Mouse (Mus musculus) bone marrow, adult 2 months (tissue): Measurements from ENCODE around the gene Coq8b. TPM values are rescaled to one million over a fixed set of nuclear protein-coding genes. Genes with fewer than 3 reads are reported as not detected.

ENCODE experiments used
- H3K27ac ChIP-seq: fragments of 200-500 bp; 2 replicates; pipeline ENCODE4 v1.5.1; 2012; ENCODE audit warnings: low read depth, mild to moderate bottlenecking, control low read depth, inconsistent platforms, low read length; ENCODE audit not compliant: control insufficient read depth, poor library complexity, insufficient read depth
- H3K4me1 ChIP-seq: fragments of 200-500 bp; 2 replicates; pipeline ENCODE4 v1.6.1; 2011; ENCODE audit warnings: low read length; ENCODE audit not compliant: control insufficient read depth, insufficient read depth
- H3K4me3 ChIP-seq: fragments of 200-500 bp; replicated peaks from 2 replicates; pipeline ENCODE3; 2011; ENCODE audit warnings: mild to moderate bottlenecking, low read depth, low read length, control low read depth; ENCODE audit not compliant: control insufficient read depth
- CTCF ChIP-seq: fragments of 200-500 bp; IDR thresholded peaks from 2 replicates; pipeline ENCODE4 v1.5.1; 2011; ENCODE audit warnings: low read length, control low read depth; ENCODE audit not compliant: control insufficient read depth, insufficient read depth
- POLR2A ChIP-seq: fragments of 200-500 bp; IDR thresholded peaks from 2 replicates; pipeline ENCODE4 v1.6.1; 2011; ENCODE audit warnings: low read depth, mild to moderate bottlenecking, control low read depth, low read length, borderline replicate concordance; ENCODE audit not compliant: control insufficient read depth
- WGBS: fragments of 180-500 bp; shearing (Covaris S2); methylation state at CpG from one replicate; pipeline ENCODE4 v1.1.7; 2018; 5-methylcytosine and 5-hydroxymethylcytosine counted together
- polyA plus RNA-seq: library from polyadenylated mRNA; stranded (reverse); fragments of >200 nt; gene quantifications from 2 replicates; pipeline ENCODE4 v1.2.4, GENCODE M21; 2011; ENCODE audit warnings: low replicate concordance; ENCODE audit not compliant: missing spikeins, insufficient read depth, insufficient read length

Gene Coq8b
- 12.2 and 17.3 TPM in 2 replicates for polyA plus RNA-seq

- under 1% methylated on average over 25 of the region's 25 CpGs for WGBS
- Histone ChIP-seq H3K27ac (no peak within 1 kb of the TSS), H3K4me1 (no peaks in the 10 kb centered on the region), H3K4me3 (peak within 1 kb of the TSS; percentile 80)
- TF ChIP-seq POLR2A (no peak; the same call in 1 of the 2 replicates), CTCF (no peak)
Measured at GRCm38 (mm10) chr7:27232781-27233281, at the start of gene Coq8b. TSS of gene Coq8b (plus strand) at chr7:27233023.

GRCm38 (mm10) chr7:27184964-27185363 lies 47.9 kb upstream of the Coq8b start:
- H3K4me1 ChIP-seq, result no peaks in the 10 kb centered on the region
- 54% methylated on average over 3 of the region's 3 CpGs for WGBS
- TF ChIP-seq CTCF (peak; percentile 85), POLR2A (no peak)
- H3K27ac ChIP-seq, result no peak overlapping the region
- H3K4me3 ChIP-seq, result no peak overlapping the region

- no peak overlapping the region for H3K4me3 ChIP-seq
- no peaks in the 10 kb centered on the region for H3K4me1 ChIP-seq
- TF ChIP-seq CTCF (no peak), POLR2A (no peak)
- H3K27ac ChIP-seq, result no peak overlapping the region
- WGBS, result 79% methylated on average over 5 of the region's 5 CpGs
Measured at GRCm38 (mm10) chr7:27185986-27186385, 46.8 kb upstream of the Coq8b start.

GRCm38 (mm10) chr7:27189271-27189931 lies 43.4 kb upstream of the Coq8b start:
- Histone ChIP-seq H3K4me3 (no peak overlapping the region), H3K4me1 (no peaks in the 10 kb centered on the region), H3K27ac (no peak overlapping the region)
- 92% methylated on average over 10 of the region's 10 CpGs for WGBS
- TF ChIP-seq CTCF (peak; percentile 32; the same call in 1 of the 2 replicates), POLR2A (no peak)

- Histone ChIP-seq H3K4me3 (no peak overlapping the region), H3K4me1 (peaks cover 3% of the 10 kb centered on the region; the same call in 1 of the 2 replicates), H3K27ac (no peak overlapping the region)
- WGBS, result 78% methylated on average over 5 of the region's 5 CpGs
- no peak for TF ChIP-seq POLR2A
- no peak for TF ChIP-seq CTCF
Measured at GRCm38 (mm10) chr7:27192434-27192833, 40.4 kb upstream of the Coq8b start.

GRCm38 (mm10) chr7:27193731-27194130 lies 39.1 kb upstream of the Coq8b start:
- TF ChIP-seq CTCF, result no peak
- no peak for TF ChIP-seq POLR2A
- Histone ChIP-seq H3K27ac (no peak overlapping the region), H3K4me1 (peaks cover 3% of the 10 kb centered on the region; the same call in 1 of the 2 replicates), H3K4me3 (no peak overlapping the region)
- WGBS, result 69% methylated on average over 4 of the region's 4 CpGs

GRCm38 (mm10) chr7:27195681-27196611 lies 36.9 kb upstream of the Coq8b start, which contains the start of the genes BC024978 and Snrpa:
TSS of gene BC024978 (plus strand) at chr7:27195781.
TSS of gene Snrpa (minus strand) at chr7:27196271.
- TF ChIP-seq CTCF (no peak), POLR2A (peak; percentile 72; the same call in 1 of the 2 replicates)
- under 1% methylated on average over 64 of the region's 64 CpGs for WGBS
- H3K4me1 ChIP-seq, result peaks cover 3% of the 10 kb centered on the region; the same call in 1 of the 2 replicates

GRCm38 (mm10) chr7:27197136-27197535 lies 35.7 kb upstream of the Coq8b start:
- Histone ChIP-seq H3K27ac (no peak overlapping the region), H3K4me1 (peaks cover 3% of the 10 kb centered on the region; the same call in 1 of the 2 replicates), H3K4me3 (no peak overlapping the region)
- WGBS, result 73% methylated on average over 3 of the region's 3 CpGs
- TF ChIP-seq CTCF (no peak), POLR2A (no peak)

More at GRCm38 (mm10) chr7:27195681-27196611, 36.9 kb upstream of the Coq8b start, which contains the start of the genes BC024978 and Snrpa:
- Histone ChIP-seq H3K27ac (peak within 1 kb of the TSS; percentile 94), H3K4me3 (peak within 1 kb of the TSS; percentile 88)
